Mouse (Mus musculus) cerebellum, adult 11 months (tissue): ENCODE data around the gene Tedc1.

Source experiments
- DNase-seq: peaks from one replicate; pipeline ENCODE4 v3.0.0; 2022

Tedc1 gene

DNA sequence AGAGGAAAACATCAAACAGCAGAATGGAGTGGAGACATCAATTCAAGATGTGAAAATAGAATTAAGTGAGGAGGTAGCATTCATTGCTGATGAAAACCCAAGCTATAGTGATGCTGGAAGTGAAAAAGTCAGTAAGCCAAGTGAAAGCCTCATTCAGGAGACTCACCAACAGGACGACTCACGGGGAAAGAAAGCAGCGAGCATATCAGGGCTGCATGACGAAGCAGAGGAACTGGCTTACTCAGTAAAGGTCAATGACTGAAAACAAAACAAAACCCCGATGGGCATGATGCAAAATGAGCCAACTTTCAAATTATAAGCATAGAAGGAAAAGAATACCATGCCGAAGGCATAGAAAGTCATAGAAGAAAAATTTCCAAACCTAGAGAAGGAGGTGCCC, 51.5 kb downstream of the Tedc1 start:
- no peak for DNase-seq

DNA sequence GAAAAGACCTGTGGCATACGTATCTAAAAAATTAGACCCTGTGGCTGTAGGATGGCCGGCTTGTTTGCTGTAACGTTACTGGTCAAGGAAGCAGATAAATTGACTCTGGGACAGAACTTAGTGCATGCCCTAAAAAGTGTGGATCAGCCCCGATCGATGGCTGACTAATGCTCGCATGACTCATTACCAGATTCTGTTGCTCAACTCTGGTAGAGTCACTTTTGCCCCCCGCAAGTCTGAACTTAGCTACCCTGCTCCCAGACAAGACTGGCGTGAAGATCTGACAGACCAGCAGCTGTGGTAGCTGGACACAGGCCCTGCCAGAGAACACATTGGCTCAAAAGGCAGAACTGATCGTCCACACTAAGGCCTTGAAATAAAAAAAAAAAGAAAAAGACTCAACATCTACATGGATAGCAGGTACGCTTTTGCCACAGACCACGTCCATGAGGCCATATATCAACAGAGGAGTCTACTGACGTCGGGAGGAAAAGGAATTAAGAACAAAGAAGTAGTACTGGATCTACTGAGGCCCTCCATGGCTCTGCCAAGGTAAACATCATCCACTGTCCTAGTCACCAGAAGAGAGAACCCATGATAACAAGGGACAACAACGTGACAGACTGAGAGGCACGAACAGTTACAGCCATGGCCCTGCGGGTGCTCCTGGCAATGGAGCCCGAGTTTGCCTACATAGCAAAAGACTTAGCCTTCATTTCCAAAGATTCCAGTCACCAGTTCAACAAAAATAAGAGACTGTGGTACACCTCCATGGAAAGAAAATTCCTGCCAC, 54.6 kb downstream of the Tedc1 start:
- DNase-seq, result no peak

GRCm38 (mm10) chr12:113211772-113212171, 55.6 kb downstream of the Tedc1 start:
- DNase-seq, result no peak

DNA sequence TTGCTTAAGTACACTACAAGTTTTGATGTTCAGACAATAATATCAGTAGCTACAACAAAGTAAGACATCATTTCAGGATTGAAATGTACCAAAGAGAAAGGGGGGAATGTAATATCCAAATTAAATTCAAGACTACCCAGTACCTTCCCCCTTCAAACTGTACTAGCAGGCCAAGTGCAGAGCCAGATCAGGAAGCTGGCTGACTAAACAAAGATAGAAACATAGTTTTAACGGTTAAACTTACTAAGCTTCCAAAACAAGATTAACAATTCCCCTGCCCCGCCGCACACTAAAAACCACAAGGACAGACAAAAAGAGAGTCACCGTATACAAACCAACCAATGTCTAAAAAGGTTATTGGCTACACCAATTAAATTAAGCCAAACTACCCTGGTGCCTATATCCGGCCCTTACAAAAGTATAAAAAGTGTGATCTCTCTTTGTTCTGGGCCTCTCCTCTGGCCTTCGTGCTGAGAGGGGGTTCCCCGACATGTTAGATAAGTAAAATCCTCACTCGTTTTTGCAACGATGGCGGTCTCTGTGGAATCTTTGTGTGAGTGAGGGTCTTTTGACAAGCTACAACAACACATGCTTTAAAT, 56.2 kb downstream of the Tedc1 start:
- DNase-seq, result no peak

DNA sequence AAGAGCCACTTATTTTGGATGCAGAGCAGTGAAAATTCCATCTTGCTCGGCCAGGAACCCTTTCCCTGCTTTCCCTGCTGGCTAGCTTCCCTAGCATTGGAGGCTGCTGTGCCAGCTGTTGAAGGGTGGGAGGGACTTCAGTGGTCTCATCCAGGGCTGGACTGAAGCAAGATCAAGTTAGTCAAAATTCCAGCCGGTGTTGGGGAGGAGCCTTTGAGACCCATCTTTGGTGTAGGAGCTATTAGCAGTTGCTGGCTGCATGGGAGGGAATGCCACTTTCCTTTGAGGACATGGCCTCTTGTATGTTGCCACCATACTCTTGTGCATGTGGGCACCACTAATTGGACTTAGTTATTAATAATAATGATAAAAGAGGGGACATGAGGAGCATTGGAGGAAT, 57.0 kb downstream of the Tedc1 start:
- DNase-seq, result no peak

- no peak for DNase-seq
These were observed 58.0 kb downstream of the Tedc1 start for GRCm38 (mm10) chr12:113214072-113214808.

- no peak for DNase-seq
These were observed 58.9 kb downstream of the Tedc1 start for GRCm38 (mm10) chr12:113214972-113215666.
